Mouse (Mus musculus) forelimb bud, embryonic 11.5 days (tissue): ENCODE measurements around the gene Fas.

Source experiments
- DNase-seq: peaks from one replicate; pipeline ENCODE4 v3.0.0-alpha.2; 2012; ENCODE audit warnings: low read depth, low spot score

The Fas gene

GRCm38 (mm10) chr19:34362639-34363038 is 72.2 kb downstream of the Fas start:
- DNase-seq: no peak

DNA sequence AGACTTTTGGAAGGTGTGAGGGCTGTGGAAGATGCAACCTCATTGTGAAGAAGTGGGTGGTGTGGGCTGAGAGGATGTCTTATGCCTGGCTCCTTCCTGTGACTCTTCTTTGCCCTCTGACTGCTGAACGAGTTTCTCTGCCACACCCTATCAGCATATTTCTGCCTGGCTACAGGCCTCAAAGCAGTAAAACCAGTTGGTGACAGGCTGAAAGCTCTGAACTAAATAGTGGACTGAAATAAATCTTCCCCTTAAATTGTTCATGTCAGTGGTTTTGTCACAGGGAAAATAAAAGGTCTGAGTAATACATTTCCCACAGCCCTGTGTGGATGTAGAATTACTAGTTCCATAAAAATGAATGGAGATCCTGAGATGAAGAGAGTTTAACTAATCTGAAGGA is 79.1 kb downstream of the Fas start:
- peak; percentile 26 for DNase-seq

DNA sequence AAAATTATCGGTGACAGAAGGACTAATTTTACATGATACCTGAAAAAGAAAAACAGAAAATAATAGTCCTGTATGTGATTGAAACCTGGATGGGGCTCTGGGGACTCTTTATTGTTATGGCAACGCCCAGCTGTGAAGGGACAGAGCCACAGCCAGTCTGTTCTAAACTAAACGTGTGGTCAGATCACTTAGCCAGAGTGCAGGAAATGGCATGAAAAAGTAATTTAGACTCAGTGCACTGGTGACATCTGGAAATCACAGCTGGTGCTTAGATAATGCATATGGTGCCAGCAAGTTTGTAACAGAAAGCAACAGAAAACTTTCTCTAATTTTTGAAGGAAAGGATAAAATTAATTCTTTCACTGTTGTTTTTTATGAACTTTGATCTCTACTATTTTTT is 79.9 kb downstream of the Fas start:
- DNase-seq: peak; percentile 55
